Mouse (Mus musculus): ENCODE results near the gene Sirt4. TPM values are rescaled to one million over a fixed set of nuclear protein-coding genes. Genes with fewer than 3 reads are reported as not detected.
A peak's percentile ranks its signal among the peaks of the same experiment; 100 is the strongest.

Gene Sirt4
- total and polyA plus RNA-seq, 2 experiments, result 11.5 to 26.1 TPM

DNA sequence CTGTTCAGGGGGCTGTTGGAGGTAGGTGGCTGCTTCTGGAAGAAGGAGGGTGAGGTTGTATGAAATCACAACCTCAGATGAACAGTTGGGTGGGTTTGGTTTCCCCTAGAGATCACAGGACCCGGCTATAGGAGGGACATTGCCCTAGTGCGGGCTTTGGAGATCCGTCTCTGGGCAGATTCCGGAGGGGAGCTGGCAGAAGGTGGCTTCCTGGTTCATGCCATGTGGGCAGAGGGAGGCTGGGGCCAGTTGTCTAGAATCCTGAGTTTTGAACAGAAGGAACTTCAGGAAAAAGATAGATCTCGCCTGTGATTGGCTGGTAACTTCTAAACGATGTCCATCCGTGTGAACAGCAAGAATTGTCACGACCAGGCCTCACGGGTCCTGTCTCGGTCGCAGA, 52.1 kb downstream of the Sirt4 start:
- no peak for DNase-seq (ENCODE audit: extremely low read depth, low read depth, low spot score)
- 85% methylated on average over 11 of the region's 11 CpGs for whole genome bisulfite sequencing
- no peaks in the 10 kb centered on the region for H3K4me1 ChIP-seq (ENCODE audit: control insufficient read depth, insufficient read depth, low read length)
- no peak overlapping the region for H3K9ac ChIP-seq (ENCODE audit: low read depth, low read length)
- no peak for TF ChIP-seq POLR2A (IDR thresholded peaks at IDR 0.05; ENCODE audit: extremely low read depth, insufficient read depth, low read length)
- H3K79me2 ChIP-seq (ENCODE audit: control insufficient read depth, insufficient read depth, low read length), result no peaks in the 10 kb centered on the region
- H3K27ac ChIP-seq (replicated peaks; ENCODE audit: insufficient read depth, low read depth, low read length), result no peak overlapping the region
- H3K4me3 ChIP-seq (ENCODE audit: insufficient read depth, low read depth, low read length), result no peak overlapping the region
- peaks cover 18% of the 10 kb centered on the region for H3K27me3 ChIP-seq (ENCODE audit: control insufficient read depth, insufficient read depth, low read length)
- H3K36me3 ChIP-seq (ENCODE audit: control insufficient read depth, insufficient read depth, low read length), result no peaks in the 10 kb centered on the region

DNA sequence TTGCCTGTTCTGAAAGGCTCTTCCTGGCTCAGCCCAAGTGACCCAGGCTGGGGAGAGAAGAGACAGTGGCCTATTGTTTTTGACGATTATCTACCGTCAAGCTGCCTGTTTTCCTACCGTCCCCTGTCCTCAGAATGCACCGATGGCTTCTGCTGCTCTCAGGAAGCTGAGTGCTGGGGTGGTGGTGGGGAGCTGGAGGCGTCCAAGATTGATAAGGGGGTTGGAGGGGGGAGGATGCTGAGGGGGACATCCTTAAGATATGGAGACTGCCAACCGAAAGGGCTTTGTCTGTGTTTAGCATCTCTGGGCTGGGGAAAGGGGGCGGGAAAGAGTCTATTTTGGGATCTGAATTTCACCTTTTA, 52.6 kb downstream of the Sirt4 start:
- Histone ChIP-seq H3K36me3 (ENCODE audit: control insufficient read depth, insufficient read depth, low read length) (no peaks in the 10 kb centered on the region), H3K27ac (replicated peaks; ENCODE audit: insufficient read depth, low read depth, low read length) (no peak overlapping the region), H3K4me3 (ENCODE audit: insufficient read depth, low read depth, low read length) (no peak overlapping the region), H3K79me2 (ENCODE audit: control insufficient read depth, insufficient read depth, low read length) (no peaks in the 10 kb centered on the region), H3K4me1 (ENCODE audit: control insufficient read depth, insufficient read depth, low read length) (no peaks in the 10 kb centered on the region), H3K9ac (ENCODE audit: low read depth, low read length) (no peak overlapping the region), H3K27me3 (ENCODE audit: control insufficient read depth, insufficient read depth, low read length) (peaks cover 18% of the 10 kb centered on the region)
- 68% methylated on average over 7 of the region's 7 CpGs for WGBS
- no peak for DNase-seq (ENCODE audit: extremely low read depth, low read depth, low spot score)
- TF ChIP-seq POLR2A (IDR thresholded peaks at IDR 0.05; ENCODE audit: extremely low read depth, insufficient read depth, low read length) (no peak), CTCF (IDR thresholded peaks at IDR 0.05; ENCODE audit: low read depth, low read length) (no peak)

DNA sequence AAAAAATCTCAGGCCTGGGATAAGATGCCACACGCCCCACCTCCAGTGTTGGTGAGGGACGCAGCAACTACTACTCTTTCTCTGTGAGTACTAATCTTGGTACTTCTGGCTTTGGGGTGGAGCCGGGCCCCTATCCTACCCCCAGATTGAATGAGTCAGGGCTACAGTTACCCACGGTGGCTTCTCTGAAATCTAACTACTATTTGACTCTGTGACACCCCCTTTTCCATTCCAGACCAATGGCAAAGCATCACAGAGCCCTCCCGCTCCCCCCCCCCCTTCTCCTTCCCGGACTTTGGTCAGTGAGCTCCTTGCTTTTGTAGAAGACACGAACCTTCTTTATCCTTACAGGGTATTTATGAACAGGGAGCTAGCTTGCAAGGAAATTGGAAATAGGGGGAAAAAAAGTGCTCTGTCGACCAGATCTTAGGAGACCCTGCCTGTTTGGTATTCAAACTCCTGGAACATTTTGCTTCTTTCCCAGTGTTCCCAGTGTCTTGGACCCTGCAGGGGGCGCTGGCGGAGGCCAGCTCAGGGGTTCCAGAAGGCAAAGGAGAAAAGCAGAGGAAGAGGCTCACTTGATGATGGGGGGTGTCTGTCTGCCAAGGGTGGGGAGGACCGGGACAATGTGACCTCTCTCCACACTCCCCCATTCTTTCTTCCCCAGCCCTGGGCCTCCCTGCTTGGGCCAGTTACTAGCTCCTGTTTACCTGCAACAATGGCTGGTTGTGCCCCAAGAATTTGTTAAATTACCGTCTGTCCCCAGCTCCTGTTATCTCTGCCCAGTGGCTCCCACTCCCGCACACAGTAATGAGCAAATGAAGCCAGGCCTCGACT, 53.2 kb downstream of the Sirt4 start:
- no peaks in the 10 kb centered on the region for H3K4me1 ChIP-seq (ENCODE audit: control insufficient read depth, insufficient read depth, low read length)
- TF ChIP-seq POLR2A (IDR thresholded peaks at IDR 0.05; ENCODE audit: extremely low read depth, insufficient read depth, low read length) (no peak), CTCF (IDR thresholded peaks at IDR 0.05; ENCODE audit: low read depth, low read length) (peak; percentile 23; the same call in 1 of the 2 replicates)
- no peaks in the 10 kb centered on the region for H3K79me2 ChIP-seq (ENCODE audit: control insufficient read depth, insufficient read depth, low read length)
- DNase-seq (ENCODE audit: extremely low read depth, low read depth, low spot score), result no peak
- WGBS, result 48% methylated on average over 14 of the region's 14 CpGs
- no peak overlapping the region for H3K9ac ChIP-seq (ENCODE audit: low read depth, low read length)
- peaks cover 18% of the 10 kb centered on the region for H3K27me3 ChIP-seq (ENCODE audit: control insufficient read depth, insufficient read depth, low read length)
- no peaks in the 10 kb centered on the region for H3K36me3 ChIP-seq (ENCODE audit: control insufficient read depth, insufficient read depth, low read length)
- no peak overlapping the region for H3K4me3 ChIP-seq (ENCODE audit: insufficient read depth, low read depth, low read length)
- no peak overlapping the region for H3K27ac ChIP-seq (replicated peaks; ENCODE audit: insufficient read depth, low read depth, low read length)

DNA sequence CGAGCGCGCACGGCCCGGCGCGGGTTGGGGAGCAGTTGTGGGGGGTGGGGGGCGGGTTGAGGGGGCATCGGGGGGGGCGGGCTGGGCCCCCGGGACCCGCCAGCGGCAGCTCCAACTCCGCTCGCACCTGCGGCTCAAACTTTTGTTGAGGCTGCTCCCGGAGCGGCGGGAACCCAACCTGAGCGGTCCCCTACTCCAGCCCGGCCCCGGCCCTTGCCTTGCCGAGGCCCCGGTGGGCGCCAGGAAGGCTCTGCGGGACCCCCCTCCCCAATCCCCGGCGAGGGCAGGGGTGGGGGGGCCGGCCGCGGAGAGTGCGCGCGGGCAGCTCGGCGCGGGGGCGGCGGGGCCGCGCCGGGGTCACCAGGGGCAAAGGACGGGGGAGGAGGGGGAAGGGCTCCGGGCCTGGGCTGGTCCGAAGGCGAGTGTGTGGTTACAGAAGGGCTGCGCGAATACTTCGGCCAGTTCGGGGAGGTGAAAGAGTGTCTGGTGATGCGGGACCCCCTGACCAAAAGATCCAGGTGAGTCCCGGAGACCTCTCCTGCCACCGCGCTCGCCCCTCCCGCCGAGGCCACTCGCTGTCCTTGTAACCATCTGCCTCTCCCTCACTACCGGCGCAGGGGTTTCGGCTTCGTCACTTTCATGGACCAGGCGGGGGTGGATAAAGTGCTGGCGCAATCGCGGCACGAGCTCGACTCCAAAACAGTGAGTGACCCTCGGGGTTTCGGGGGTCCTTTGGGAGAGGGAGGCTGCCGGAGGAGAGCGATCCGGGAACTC, 54.2 kb downstream of the Sirt4 start:
- DNase-seq (ENCODE audit: extremely low read depth, low read depth, low spot score), result no peak
- peaks cover 18% of the 10 kb centered on the region for H3K27me3 ChIP-seq (ENCODE audit: control insufficient read depth, insufficient read depth, low read length)
- H3K27ac ChIP-seq (replicated peaks; ENCODE audit: insufficient read depth, low read depth, low read length), result no peak overlapping the region
- H3K9ac ChIP-seq (ENCODE audit: low read depth, low read length), result peak overlapping the region; percentile 38
- H3K36me3 ChIP-seq (ENCODE audit: control insufficient read depth, insufficient read depth, low read length), result no peaks in the 10 kb centered on the region
- TF ChIP-seq CTCF (IDR thresholded peaks at IDR 0.05; ENCODE audit: low read depth, low read length), result no peak
- TF ChIP-seq POLR2A (IDR thresholded peaks at IDR 0.05; ENCODE audit: extremely low read depth, insufficient read depth, low read length), result no peak
- no peaks in the 10 kb centered on the region for H3K79me2 ChIP-seq (ENCODE audit: control insufficient read depth, insufficient read depth, low read length)
- no peaks in the 10 kb centered on the region for H3K4me1 ChIP-seq (ENCODE audit: control insufficient read depth, insufficient read depth, low read length)
- H3K4me3 ChIP-seq (ENCODE audit: insufficient read depth, low read depth, low read length), result peak overlapping the region; percentile 51; the same call in 1 of the 2 replicates
- WGBS, result 3% methylated on average over 71 of the region's 73 CpGs

DNA sequence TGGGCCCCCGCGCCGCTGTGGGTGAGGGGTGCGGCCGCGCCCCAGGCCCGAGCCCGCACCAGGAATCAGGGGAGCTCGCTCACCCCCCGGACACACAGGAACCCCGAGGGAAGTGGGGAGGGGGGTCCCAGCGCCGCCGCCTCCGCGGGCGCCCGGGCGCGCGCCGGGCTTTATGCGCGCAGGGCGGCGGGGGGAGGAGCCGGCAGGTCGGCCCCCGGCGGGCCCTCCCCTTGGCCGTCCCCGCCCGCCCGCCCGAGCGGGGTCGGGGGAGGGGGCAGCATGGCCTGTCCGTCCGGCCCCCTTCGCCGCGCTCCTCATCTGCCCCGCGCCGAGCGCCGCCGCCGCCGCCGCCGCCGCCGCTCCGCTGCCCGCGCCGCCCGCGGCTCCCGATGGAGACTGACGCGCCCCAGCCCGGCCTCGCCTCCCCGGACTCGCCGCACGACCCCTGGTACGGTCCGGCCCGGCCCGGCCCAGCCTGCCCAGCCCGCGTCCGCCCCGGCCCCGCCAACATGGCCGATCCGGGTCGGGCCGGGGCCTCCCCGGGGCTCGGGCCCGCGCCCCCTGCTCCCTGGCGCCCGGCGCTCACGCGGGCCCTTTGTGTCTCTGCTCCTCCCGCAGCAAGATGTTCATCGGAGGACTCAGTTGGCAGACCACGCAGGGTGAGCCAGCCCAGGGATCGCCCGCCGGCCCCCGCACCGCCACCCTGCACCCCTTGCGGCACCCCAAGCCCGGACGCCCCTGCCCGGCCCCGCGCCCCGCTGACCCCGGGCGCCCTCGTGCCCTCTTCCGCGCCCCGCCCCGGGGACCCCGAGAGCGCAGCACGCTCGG, 55.0 kb downstream of the Sirt4 start, which contains the start of gene Msi1:
TSS of gene Msi1 (plus strand) at position 241 of the 828 bp plus-strand sequence.
- DNase-seq (ENCODE audit: extremely low read depth, low read depth, low spot score), result no peak
- H3K36me3 ChIP-seq (ENCODE audit: control insufficient read depth, insufficient read depth, low read length), result no peaks in the 10 kb centered on the region
- H3K27me3 ChIP-seq (ENCODE audit: control insufficient read depth, insufficient read depth, low read length), result peaks cover 18% of the 10 kb centered on the region
- peak within 1 kb of the TSS; percentile 46; the same call in 1 of the 2 replicates for H3K9ac ChIP-seq (ENCODE audit: low read depth, low read length)
- H3K4me1 ChIP-seq (ENCODE audit: control insufficient read depth, insufficient read depth, low read length), result no peaks in the 10 kb centered on the region
- no peak within 1 kb of the TSS for H3K27ac ChIP-seq (replicated peaks; ENCODE audit: insufficient read depth, low read depth, low read length)
- H3K79me2 ChIP-seq (ENCODE audit: control insufficient read depth, insufficient read depth, low read length), result no peaks in the 10 kb centered on the region
- TF ChIP-seq POLR2A (IDR thresholded peaks at IDR 0.05; ENCODE audit: extremely low read depth, insufficient read depth, low read length), result no peak
- TF ChIP-seq CTCF (IDR thresholded peaks at IDR 0.05; ENCODE audit: low read depth, low read length), result no peak
- peak within 1 kb of the TSS; percentile 51; the same call in 1 of the 2 replicates for H3K4me3 ChIP-seq (ENCODE audit: insufficient read depth, low read depth, low read length)
- WGBS, result 2% methylated on average over 86 of the region's 117 CpGs
